Mouse (Mus musculus): ENCODE measurements at regions not wholly inside any gene's neighbourhood (a gene's known extent, or its start where the extent isn't known, plus 50 kb on each side); places are given as distances from the start of the nearest gene placed in this dataset.

DNA sequence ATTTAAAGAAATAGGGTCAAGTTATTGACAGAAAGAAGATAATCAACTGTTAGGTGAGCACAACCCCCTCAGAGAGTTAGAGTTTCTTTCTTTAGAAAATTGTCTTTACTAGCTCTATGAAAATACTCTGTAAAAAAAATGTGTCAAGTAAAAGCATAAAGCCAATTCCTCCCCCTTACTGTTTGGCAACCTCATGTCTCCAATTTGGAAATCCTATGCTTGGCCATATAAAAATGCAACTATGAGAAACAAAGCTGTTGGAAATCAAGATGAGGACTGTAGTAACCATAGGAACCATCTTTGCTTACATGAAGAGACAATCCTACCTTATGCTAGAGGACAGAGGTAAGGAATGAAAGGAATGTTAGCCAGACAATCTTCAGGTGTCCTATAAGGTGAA is 239.0 kb upstream of the Gm10306 start:
- Histone ChIP-seq H3K4me1 (ENCODE audit: control insufficient read depth, insufficient read depth, low read length) (no peaks in the 10 kb centered on the region), H3K27ac (ENCODE audit: insufficient read depth, low read depth, low read length) (no peak overlapping the region), H3K4me3 (ENCODE audit: insufficient read depth, low read length) (no peak overlapping the region)
- TF ChIP-seq CTCF (IDR thresholded peaks at IDR 0.05; ENCODE audit: low read depth, low read length) (no peak), POLR2A (IDR thresholded peaks at IDR 0.05; ENCODE audit: borderline replicate concordance, low read depth, low read length) (no peak)

DNA sequence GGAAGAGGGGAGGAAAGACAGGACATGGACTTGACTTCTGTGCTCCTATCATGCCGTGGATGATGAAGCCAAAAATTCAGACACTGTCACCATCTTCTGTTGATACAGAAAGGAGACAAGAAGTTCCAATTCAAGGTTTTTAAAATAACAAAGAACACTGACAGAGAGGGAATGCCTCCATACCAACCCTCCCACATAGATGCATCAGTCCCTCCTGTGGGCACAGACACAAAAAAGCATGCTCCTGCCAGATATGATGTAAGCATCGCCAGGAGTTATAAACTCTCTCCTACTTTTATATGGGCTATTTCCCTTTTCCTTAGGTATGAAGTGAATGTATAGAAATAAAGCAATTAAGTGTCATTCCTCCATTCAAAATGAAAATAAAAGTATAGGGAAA is 229.6 kb upstream of the Gm10306 start:
- H3K27ac ChIP-seq (ENCODE audit: insufficient read depth, low read depth, low read length): no peak overlapping the region
- H3K4me1 ChIP-seq (ENCODE audit: control insufficient read depth, insufficient read depth, low read length): no peaks in the 10 kb centered on the region
- no peak for TF ChIP-seq CTCF (IDR thresholded peaks at IDR 0.05; ENCODE audit: low read depth, low read length)
- no peak for TF ChIP-seq POLR2A (IDR thresholded peaks at IDR 0.05; ENCODE audit: borderline replicate concordance, low read depth, low read length)
- no peak overlapping the region for H3K4me3 ChIP-seq (ENCODE audit: insufficient read depth, low read length)

DNA sequence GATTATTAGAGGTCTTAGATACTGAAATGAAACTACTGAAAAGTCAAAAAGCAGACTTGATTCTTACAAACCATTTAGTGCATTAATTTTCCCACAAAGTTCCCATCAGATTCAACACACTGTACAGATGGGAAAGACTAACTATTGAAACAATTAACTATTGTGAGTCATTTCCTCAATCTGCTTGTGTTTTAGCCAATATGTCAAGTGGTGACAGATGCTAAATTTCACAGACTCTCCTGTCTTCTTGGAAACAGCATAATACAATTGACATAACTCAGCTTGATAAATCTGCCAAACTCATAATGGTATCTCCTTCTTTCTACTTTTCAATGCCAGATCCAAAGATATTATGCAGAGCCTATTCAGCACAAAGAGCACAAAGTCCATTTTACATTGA is 213.0 kb upstream of the Gm10306 start:
- H3K27ac ChIP-seq (ENCODE audit: insufficient read depth, low read depth, low read length): no peak overlapping the region
- TF ChIP-seq CTCF (IDR thresholded peaks at IDR 0.05; ENCODE audit: low read depth, low read length) (no peak), POLR2A (IDR thresholded peaks at IDR 0.05; ENCODE audit: borderline replicate concordance, low read depth, low read length) (no peak)

DNA sequence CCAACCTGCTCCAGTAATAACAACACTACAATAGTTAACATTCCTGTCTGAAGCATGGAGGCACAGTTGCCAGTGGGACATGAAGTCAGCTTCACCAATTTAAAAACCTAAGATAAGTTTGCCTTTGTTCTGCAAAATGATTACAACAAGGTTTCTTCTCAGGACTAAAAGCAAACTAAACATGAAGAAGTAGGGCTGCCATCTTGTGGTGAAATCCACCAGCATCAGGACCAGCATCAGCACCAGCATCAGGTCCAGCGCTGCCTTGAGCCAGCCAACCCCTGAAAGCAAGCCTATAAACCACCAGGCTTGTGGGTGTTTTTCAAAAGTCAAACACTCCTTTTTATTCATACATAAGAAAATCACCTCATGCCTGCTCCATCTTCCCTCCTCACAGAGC is 207.1 kb upstream of the Gm10306 start:
- Histone ChIP-seq H3K27ac (ENCODE audit: insufficient read depth, low read depth, low read length) (no peak overlapping the region), H3K4me1 (ENCODE audit: control insufficient read depth, insufficient read depth, low read length) (no peaks in the 10 kb centered on the region), H3K4me3 (ENCODE audit: insufficient read depth, low read length) (no peak overlapping the region)
- TF ChIP-seq POLR2A (IDR thresholded peaks at IDR 0.05; ENCODE audit: borderline replicate concordance, low read depth, low read length) (no peak), CTCF (IDR thresholded peaks at IDR 0.05; ENCODE audit: low read depth, low read length) (no peak)

More for the DNA sequence above, 213.0 kb upstream of the Gm10306 start:
- H3K4me3 ChIP-seq (ENCODE audit: insufficient read depth, low read length): no peak overlapping the region
- no peaks in the 10 kb centered on the region for H3K4me1 ChIP-seq (ENCODE audit: control insufficient read depth, insufficient read depth, low read length)

DNA sequence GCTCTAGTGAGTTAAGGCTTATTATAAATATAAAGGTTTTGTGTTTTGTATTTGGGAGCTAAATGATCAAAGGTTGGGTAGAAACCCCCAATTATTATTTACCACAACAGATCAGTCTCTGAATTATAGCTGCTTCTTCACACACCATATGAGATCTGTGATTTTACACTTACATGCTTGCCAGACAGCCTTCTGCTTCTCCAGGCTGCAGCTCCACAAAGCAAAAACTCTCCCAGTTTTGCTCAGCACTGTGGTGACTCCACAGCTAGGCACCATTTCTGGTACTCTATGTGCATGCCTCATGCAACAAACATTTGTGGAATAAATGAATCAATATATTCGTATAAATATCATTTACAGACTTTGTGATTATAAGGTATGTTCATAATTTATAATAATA is 199.4 kb upstream of the Gm10306 start:
- Histone ChIP-seq H3K4me3 (ENCODE audit: insufficient read depth, low read length) (no peak overlapping the region), H3K4me1 (ENCODE audit: control insufficient read depth, insufficient read depth, low read length) (no peaks in the 10 kb centered on the region), H3K27ac (ENCODE audit: insufficient read depth, low read depth, low read length) (no peak overlapping the region)
- TF ChIP-seq CTCF (IDR thresholded peaks at IDR 0.05; ENCODE audit: low read depth, low read length) (no peak), POLR2A (IDR thresholded peaks at IDR 0.05; ENCODE audit: borderline replicate concordance, low read depth, low read length) (no peak)

DNA sequence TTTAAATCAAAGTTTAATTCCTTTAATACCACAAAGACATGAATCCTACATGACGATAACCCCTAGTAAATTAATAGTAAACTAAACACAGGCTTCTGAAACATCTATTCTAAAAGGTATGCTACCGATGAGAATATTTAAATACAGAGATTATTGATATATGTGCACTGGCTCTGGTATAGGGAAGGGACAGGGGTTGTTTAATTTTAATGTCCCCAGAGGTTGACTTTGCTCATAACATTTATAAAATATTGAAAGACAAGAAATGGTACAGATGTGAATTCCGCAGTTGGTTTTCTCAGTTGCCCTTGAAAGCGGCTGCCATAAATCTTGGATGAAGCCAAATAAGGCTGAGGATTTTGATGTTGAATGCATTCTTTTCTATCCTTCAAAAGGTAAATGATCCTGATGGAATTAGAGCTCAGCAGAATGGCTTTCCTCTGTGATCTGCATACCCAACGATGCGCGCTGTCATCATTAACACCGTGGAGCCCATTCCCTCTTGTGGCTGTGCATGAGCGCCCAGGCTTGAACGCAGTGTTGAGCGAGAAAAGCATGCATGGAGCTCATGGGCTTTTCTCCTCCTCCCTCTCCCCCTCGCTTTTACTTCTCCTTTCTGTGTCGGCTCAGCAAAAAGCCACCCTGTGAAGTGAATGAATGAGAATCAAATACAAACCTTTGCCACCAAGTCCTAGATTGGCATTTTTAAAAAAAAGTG is 195.4 kb upstream of the Gm10306 start:
- no peaks in the 10 kb centered on the region for H3K4me1 ChIP-seq (ENCODE audit: control insufficient read depth, insufficient read depth, low read length)
- no peak overlapping the region for H3K27ac ChIP-seq (ENCODE audit: insufficient read depth, low read depth, low read length)
- H3K4me3 ChIP-seq (ENCODE audit: insufficient read depth, low read length): no peak overlapping the region
- TF ChIP-seq POLR2A (IDR thresholded peaks at IDR 0.05; ENCODE audit: borderline replicate concordance, low read depth, low read length) (no peak), CTCF (IDR thresholded peaks at IDR 0.05; ENCODE audit: low read depth, low read length) (no peak)

DNA sequence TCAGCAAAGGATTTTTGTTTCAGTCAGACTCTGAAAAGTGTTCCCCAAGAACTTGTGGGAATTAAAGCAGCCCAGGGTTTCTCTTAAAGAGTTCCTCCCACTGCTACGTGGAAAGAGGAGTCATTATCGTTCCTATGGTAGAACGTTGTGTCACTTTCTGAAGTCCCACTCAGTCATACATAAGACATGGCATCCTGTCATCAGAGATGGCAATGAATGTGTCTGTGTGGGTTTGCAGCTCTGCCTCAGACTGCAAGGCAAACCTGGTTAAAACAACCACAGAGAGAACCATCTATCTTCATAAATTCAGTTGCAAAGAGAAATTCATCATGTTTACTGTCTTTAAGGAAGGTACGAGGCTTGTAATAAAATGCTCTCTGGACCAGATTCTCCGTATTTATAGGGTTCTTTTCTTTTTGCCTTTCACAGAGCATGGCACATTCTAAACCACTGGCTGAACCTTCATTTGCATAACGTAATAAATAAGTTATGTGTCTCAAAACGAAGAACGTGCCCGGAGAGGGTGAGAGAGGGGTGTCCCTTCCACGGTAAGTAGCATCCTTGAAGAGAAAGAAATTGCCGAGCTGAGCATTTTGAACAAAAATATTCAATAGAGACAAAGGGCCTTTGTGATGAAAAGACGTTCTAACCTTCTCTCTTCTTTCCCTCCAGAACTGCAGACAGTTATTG is 194.7 kb upstream of the Gm10306 start:
- TF ChIP-seq CTCF (IDR thresholded peaks at IDR 0.05; ENCODE audit: low read depth, low read length): no peak
- TF ChIP-seq POLR2A (IDR thresholded peaks at IDR 0.05; ENCODE audit: borderline replicate concordance, low read depth, low read length): no peak
- no peaks in the 10 kb centered on the region for H3K4me1 ChIP-seq (ENCODE audit: control insufficient read depth, insufficient read depth, low read length)
- H3K4me3 ChIP-seq (ENCODE audit: insufficient read depth, low read length): no peak overlapping the region
- H3K27ac ChIP-seq (ENCODE audit: insufficient read depth, low read depth, low read length): no peak overlapping the region

DNA sequence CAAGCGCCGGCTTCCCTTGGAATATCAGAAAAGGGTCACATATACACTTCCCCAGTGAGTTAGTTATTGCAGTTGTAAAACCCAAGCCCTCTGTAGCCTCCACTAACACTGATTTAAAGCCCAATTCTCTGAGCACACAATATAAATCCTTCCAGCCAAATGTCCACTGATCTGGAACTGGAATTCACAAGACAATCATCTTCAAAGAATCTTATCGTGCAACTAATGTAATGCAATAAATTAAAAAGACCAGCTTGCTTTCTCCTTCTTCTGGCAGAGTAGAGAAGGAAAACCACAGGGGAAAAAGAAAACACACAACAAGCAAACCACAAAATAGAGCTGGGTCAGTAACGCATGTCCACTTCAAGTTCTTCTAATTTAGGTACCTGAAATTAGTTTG is 191.0 kb upstream of the Gm10306 start:
- Histone ChIP-seq H3K27ac (ENCODE audit: insufficient read depth, low read depth, low read length) (no peak overlapping the region), H3K4me3 (ENCODE audit: insufficient read depth, low read length) (no peak overlapping the region), H3K4me1 (ENCODE audit: control insufficient read depth, insufficient read depth, low read length) (no peaks in the 10 kb centered on the region)
- TF ChIP-seq CTCF (IDR thresholded peaks at IDR 0.05; ENCODE audit: low read depth, low read length): no peak
- TF ChIP-seq POLR2A (IDR thresholded peaks at IDR 0.05; ENCODE audit: borderline replicate concordance, low read depth, low read length): no peak

DNA sequence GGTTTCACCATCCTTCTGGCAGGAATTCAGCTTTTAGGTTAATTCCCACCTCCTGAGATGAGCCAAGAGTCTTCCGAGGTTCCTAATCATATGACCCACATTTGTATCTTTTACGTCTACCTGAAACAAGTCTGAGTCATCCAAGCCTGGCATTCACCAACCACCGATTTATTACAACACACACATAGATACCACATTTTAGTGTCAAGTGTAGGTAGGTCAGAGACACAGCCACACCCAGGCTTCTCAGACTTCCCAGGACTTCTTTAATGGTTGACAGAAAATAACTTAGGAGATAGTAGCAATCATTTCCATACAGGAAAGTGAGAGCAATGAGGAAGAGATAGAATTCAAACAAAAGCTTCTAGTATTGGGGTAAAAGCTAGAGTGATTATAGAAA is 189.2 kb upstream of the Gm10306 start:
- Histone ChIP-seq H3K4me1 (ENCODE audit: control insufficient read depth, insufficient read depth, low read length) (no peaks in the 10 kb centered on the region), H3K27ac (ENCODE audit: insufficient read depth, low read depth, low read length) (no peak overlapping the region), H3K4me3 (ENCODE audit: insufficient read depth, low read length) (no peak overlapping the region)
- TF ChIP-seq CTCF (IDR thresholded peaks at IDR 0.05; ENCODE audit: low read depth, low read length) (no peak), POLR2A (IDR thresholded peaks at IDR 0.05; ENCODE audit: borderline replicate concordance, low read depth, low read length) (no peak)

DNA sequence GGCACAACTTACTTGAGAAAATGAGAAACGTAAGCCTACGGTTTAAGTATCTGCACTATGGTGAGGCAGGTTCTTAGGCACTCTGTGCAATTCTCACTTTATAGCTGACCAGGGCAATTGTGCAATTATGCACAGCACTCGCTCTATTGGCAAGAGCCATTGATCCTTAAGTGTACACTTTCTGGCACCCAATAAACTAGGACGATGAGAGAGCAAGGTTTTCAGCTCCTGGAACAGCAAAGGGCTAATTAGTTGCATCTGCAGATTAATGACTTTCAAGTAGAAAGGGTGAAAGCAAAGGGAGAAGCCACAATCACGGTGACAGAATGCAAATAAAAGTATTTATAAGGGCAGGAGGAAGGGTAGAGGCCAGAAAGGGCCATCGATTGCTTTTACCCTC is 185.4 kb upstream of the Gm10306 start:
- H3K27ac ChIP-seq (ENCODE audit: insufficient read depth, low read depth, low read length): no peak overlapping the region
- H3K4me1 ChIP-seq (ENCODE audit: control insufficient read depth, insufficient read depth, low read length): no peaks in the 10 kb centered on the region
- no peak overlapping the region for H3K4me3 ChIP-seq (ENCODE audit: insufficient read depth, low read length)
- TF ChIP-seq CTCF (IDR thresholded peaks at IDR 0.05; ENCODE audit: low read depth, low read length) (no peak), POLR2A (IDR thresholded peaks at IDR 0.05; ENCODE audit: borderline replicate concordance, low read depth, low read length) (no peak)
